Mouse (Mus musculus) heart, adult 2 months (tissue): Measurements from ENCODE around the gene Supt6.
"Not testable (repeated sequence)": the region's sequence is repeated elsewhere in the genome, so short reads cannot be mapped to it uniquely, and the experiment has no call there.

ENCODE experiments used
- CTCF ChIP-seq: fragments of 200-600 bp; IDR thresholded peaks from 2 replicates; pipeline ENCODE4 v1.8.1; 2022; ENCODE audit warnings: antibody characterized with exemption, mild to moderate bottlenecking, moderate library complexity
- EP300 ChIP-seq: fragments of 200-500 bp; IDR thresholded peaks from 2 replicates; pipeline ENCODE4 v1.6.1; 2011; ENCODE audit warnings: low read depth, low read length, control low read depth; ENCODE audit not compliant: insufficient read depth
- POLR2A ChIP-seq: fragments of 200-500 bp; IDR thresholded peaks from 2 replicates; pipeline ENCODE4 v1.6.1; 2011; ENCODE audit warnings: mild to moderate bottlenecking, low read depth, low read length, control low read depth; ENCODE audit not compliant: insufficient read depth

GRCm38 (mm10) chr11:78184702-78185101 is 61.1 kb downstream of the Supt6 start:
- not testable (repeated sequence) for TF ChIP-seq CTCF, POLR2A, EP300
